Mouse (Mus musculus) kidney, embryonic 16.5 days (tissue): ENCODE results near the gene Klf7. TPM values are rescaled to one million over a fixed set of nuclear protein-coding genes. Genes with fewer than 3 reads are reported as not detected.

ENCODE experiments used
- ATAC-seq: fragments of 200-750 bp; cut with Nextera tagmentation; 2 replicates; pipeline ENCODE4 v1.8.0; 2017; ENCODE audit warnings: moderate TSS enrichment; ENCODE audit not compliant: low FRiP score, low TSS enrichment
- H3K27ac ChIP-seq: fragments of 300-500 bp; sonication (generic); 2 replicates; pipeline ENCODE4 v1.5.1; 2014; ENCODE audit warnings: low read length
- H3K27me3 ChIP-seq: fragments of 300-500 bp; sonication (generic); 2 replicates; pipeline ENCODE4 v1.6.1; 2014; ENCODE audit warnings: low read length, control low read depth, mixed read lengths; ENCODE audit not compliant: insufficient read depth
- H3K36me3 ChIP-seq: fragments of 300-500 bp; sonication (generic); 2 replicates; pipeline ENCODE4 v1.6.1; 2014; ENCODE audit warnings: low read length, control low read depth, mixed read lengths; ENCODE audit not compliant: insufficient read depth
- H3K4me1 ChIP-seq: fragments of 300-500 bp; sonication (generic); 2 replicates; pipeline ENCODE4 v1.6.1; 2014; ENCODE audit warnings: low read length, control low read depth, mixed read lengths; ENCODE audit not compliant: insufficient read depth
- H3K4me2 ChIP-seq: fragments of 300-500 bp; sonication (generic); replicated peaks from 2 replicates; pipeline ENCODE4 v1.6.1; 2014; ENCODE audit warnings: low read depth, low read length
- H3K4me3 ChIP-seq: fragments of 300-500 bp; sonication (generic); 2 replicates; pipeline ENCODE4 v1.5.1; 2014; ENCODE audit warnings: mild to moderate bottlenecking, low read length
- H3K9ac ChIP-seq: fragments of 300-500 bp; sonication (generic); replicated peaks from 2 replicates; pipeline ENCODE4 v1.6.1; 2014; ENCODE audit warnings: low read length
- H3K9me3 ChIP-seq: fragments of 300-500 bp; sonication (generic); 2 replicates; pipeline ENCODE4 v1.6.1; 2016; ENCODE audit warnings: low read length, control low read depth
- WGBS: fragments of 180-500 bp; shearing (Covaris S2); extraction: QIAGEN DNeasy Blood & Tissue Kit; methylation state at CpG from one replicate; pipeline ENCODE4 v1.1.7; 2014; 5-methylcytosine and 5-hydroxymethylcytosine counted together
- polyA plus RNA-seq: library from polyadenylated mRNA; unstranded; fragments of >200 nt; fragmentation: Nextera tagmentation; extraction: Ambion mirVana; gene quantifications from 2 replicates; pipeline ENCODE4 v1.2.1, GENCODE M21; 2015

The Klf7 gene
- polyA plus RNA-seq, 1 experiment from 2014 or later = 23.6 TPM

DNA sequence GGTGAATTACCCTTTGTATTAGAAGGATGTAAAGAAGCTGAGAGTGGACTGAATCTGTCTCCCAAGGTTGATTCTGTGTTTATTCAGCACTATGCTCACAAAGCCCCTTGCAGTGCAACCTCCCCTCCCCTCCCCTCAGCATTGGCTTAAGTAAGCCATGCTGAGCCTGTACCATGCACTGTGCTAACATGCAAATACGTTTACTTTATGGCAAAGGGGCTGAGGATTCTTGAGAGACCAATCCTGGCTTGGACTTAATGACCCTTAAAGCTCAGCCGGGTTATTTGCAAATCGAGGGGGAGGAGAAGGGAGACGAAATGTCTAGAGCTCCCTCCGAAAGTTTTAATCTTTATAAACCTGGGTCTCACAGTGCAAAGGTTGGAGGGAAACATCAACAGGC lies 16.0 kb downstream of the Klf7 start:
- H3K4me3 ChIP-seq = peak overlapping the region; percentile 10
- peak overlapping the region; percentile 75 for H3K27ac ChIP-seq
- peak overlapping the region; percentile 44; the same call in 1 of the 2 replicates for H3K9ac ChIP-seq
- ATAC-seq = peak; percentile 94
- 5% methylated on average over 5 of the region's 5 CpGs for WGBS
- no peaks in the 10 kb centered on the region for H3K9me3 ChIP-seq
- no peaks in the 10 kb centered on the region for H3K27me3 ChIP-seq
- peaks cover 34% of the 10 kb centered on the region for H3K4me1 ChIP-seq
- H3K4me2 ChIP-seq = peak overlapping the region; percentile 40
- peaks cover 10% of the 10 kb centered on the region; the same call in 1 of the 2 replicates for H3K36me3 ChIP-seq

DNA sequence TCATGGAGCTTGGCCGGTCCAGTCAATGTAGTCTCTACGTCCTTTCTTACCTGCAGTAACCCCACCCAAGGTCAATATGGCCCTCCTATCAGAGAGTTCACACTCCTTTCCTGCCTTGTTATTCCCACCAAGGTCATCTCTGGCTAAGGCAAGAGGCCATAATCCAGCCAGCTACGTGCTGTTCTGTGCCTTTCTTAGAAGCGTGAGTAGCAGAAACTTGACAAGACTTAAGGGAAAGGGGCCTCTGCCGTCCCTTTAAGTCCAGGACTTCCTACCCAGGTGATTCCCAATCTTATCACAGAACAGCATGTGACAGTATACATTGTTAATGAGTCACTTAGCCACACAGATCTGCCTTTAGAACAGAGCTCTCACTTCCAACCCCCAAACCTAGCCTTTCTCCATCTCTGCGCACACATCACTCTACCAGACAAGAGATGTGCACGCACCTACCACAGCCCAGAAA lies 16.9 kb downstream of the Klf7 start:
- no peak for ATAC-seq
- peak overlapping the region; percentile 75; the same call in 1 of the 2 replicates for H3K27ac ChIP-seq

DNA sequence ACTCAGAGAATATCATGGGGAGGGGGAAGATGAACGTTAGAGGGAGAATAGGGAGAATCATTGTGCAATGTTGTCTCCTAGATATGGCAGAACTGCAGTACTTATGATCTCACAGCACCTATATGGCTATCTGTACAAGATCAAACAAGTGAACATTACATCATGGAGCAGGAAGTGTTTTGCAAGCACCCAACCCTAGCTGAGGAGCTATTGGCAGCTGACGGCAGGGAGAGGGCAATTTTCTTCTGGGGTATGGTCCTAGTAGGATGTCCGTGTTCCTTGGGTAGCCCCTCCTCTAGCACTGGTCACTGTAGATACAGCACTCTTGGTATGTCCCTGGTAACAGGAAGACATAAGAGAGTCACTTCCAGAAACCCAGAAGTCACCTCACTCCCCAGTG lies 17.4 kb downstream of the Klf7 start:
- H3K9me3 ChIP-seq = no peaks in the 10 kb centered on the region
- H3K36me3 ChIP-seq = peaks cover 10% of the 10 kb centered on the region; the same call in 1 of the 2 replicates
- 77% methylated on average over 3 of the region's 3 CpGs for WGBS
- ATAC-seq = no peak
- no peaks in the 10 kb centered on the region for H3K27me3 ChIP-seq
- peaks cover 34% of the 10 kb centered on the region for H3K4me1 ChIP-seq
- no peak overlapping the region for H3K27ac ChIP-seq
- H3K4me2 ChIP-seq = no peak overlapping the region
- no peak overlapping the region for H3K9ac ChIP-seq
- H3K4me3 ChIP-seq = no peak overlapping the region

More for the DNA sequence above, 16.9 kb downstream of the Klf7 start:
- 82% methylated on average over 7 of the region's 7 CpGs for WGBS
- Histone ChIP-seq H3K4me1 (peaks cover 34% of the 10 kb centered on the region), H3K9me3 (no peaks in the 10 kb centered on the region), H3K4me3 (no peak overlapping the region), H3K4me2 (no peak overlapping the region), H3K36me3 (peaks cover 10% of the 10 kb centered on the region; the same call in 1 of the 2 replicates), H3K27me3 (no peaks in the 10 kb centered on the region), H3K9ac (no peak overlapping the region)

DNA sequence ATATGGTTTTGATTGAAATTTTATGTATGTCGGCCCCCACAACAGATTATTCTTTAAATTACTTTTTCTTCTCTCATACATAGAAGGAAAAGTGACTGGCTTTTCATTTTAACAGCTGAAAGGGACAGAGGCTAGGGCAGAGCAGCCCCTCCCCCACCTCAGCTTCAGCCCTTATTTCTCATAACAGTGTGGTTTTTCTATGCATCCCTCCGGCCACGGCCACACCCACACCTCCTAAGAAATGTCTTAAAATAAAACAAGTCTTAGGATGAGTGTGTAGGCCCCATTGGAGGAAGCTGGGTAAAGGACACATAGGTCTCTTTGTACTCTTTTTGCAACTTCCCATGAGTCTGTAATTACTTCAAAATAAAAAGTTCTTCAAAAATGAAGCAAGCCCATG lies 20.8 kb downstream of the Klf7 start:
- 65% methylated on average over 3 of the region's 3 CpGs for WGBS
- no peak for ATAC-seq
- no peak overlapping the region for H3K9ac ChIP-seq
- H3K4me1 ChIP-seq = peaks cover 43% of the 10 kb centered on the region
- H3K36me3 ChIP-seq = peaks cover 10% of the 10 kb centered on the region; the same call in 1 of the 2 replicates
- no peak overlapping the region for H3K4me2 ChIP-seq
- H3K4me3 ChIP-seq = no peak overlapping the region
- H3K27me3 ChIP-seq = no peaks in the 10 kb centered on the region
- H3K9me3 ChIP-seq = no peaks in the 10 kb centered on the region
- no peak overlapping the region for H3K27ac ChIP-seq

DNA sequence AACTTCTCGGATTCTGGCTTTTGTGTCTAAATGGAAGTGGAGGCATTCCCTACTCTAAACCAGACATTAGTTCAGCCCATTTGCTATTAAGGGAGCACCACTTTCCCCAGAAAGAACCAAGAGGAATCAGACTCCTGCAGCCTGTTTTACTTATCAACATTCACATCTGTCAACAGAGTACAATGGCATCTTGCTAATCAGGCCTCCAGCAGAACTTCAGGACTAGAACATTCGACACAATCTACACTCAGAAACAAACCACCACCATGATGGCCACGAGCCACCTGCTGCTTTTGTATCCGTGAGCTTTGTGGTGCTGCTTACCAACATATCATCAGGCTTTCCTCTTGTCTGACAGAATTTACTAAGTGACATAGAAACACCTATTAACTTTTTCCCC lies 23.3 kb downstream of the Klf7 start:
- WGBS = 62% methylated on average over 4 of the region's 4 CpGs
- H3K27me3 ChIP-seq = no peaks in the 10 kb centered on the region
- H3K9ac ChIP-seq = no peak overlapping the region
- no peaks in the 10 kb centered on the region for H3K9me3 ChIP-seq
- H3K36me3 ChIP-seq = peaks cover under 1% of the 10 kb centered on the region; the same call in 1 of the 2 replicates
- H3K4me2 ChIP-seq = no peak overlapping the region
- peaks cover 28% of the 10 kb centered on the region for H3K4me1 ChIP-seq
- no peak overlapping the region for H3K27ac ChIP-seq
- no peak for ATAC-seq
- H3K4me3 ChIP-seq = no peak overlapping the region

DNA sequence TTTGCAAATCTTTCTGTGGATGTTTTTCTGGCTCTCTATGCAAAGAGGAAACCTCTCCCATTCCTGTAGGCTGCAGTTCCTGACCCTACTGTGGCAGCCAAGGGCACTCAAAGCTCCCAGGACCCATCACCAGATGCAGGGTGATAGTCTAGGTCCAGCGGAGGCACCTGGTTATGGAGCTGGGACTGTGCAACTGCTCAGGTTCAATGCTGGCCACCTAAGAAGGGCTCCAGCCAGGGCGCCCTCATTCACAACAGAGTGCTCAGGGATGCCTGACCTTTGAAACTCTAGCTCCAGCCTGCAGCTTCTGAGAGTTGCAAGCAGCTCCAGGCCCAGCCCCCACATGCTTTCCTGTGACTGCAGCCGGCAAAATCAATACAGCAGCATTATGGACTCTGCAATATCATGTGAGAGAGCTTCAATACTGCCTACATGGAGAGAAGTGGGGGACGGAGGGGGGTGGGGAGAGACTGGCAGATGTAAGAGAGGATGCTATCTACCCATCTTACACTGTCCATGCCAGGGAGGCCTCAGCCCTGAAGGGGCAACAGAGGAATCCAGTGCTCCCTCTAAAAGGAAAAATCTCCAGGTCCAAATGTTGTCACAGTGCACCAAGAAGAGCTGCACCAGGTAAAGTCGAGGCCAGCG lies 24.3 kb downstream of the Klf7 start:
- peak; percentile 89 for ATAC-seq
- H3K4me2 ChIP-seq = no peak overlapping the region
- H3K27ac ChIP-seq = peak overlapping the region; percentile 41
- WGBS = 45% methylated on average over 6 of the region's 6 CpGs
- H3K9ac ChIP-seq = no peak overlapping the region
- H3K4me1 ChIP-seq = peaks cover 28% of the 10 kb centered on the region
- H3K27me3 ChIP-seq = no peaks in the 10 kb centered on the region
- no peak overlapping the region for H3K4me3 ChIP-seq
- no peaks in the 10 kb centered on the region for H3K36me3 ChIP-seq
- H3K9me3 ChIP-seq = no peaks in the 10 kb centered on the region

DNA sequence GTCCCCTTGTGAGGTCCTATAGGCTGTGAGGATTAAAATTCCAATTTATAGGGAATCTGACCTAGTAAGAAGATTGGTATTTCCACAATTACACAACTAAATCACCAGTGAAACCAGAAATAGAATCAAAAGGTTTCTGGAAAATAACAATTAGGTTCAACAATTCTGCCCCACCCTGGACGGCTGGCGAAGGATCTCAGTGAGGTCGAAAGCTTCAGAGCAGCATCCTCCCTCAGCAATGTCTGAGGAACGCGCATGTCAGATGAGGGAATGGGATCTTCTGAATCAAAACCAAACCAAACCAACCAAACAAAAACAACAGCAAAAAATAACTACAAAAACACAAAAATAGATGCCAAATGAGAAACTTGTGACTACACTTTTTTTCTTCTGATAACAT lies 29.1 kb downstream of the Klf7 start:
- Histone ChIP-seq H3K4me3 (no peak overlapping the region), H3K27ac (no peak overlapping the region), H3K4me1 (peaks cover 32% of the 10 kb centered on the region), H3K4me2 (no peak overlapping the region), H3K9ac (no peak overlapping the region), H3K27me3 (no peaks in the 10 kb centered on the region), H3K9me3 (no peaks in the 10 kb centered on the region), H3K36me3 (no peaks in the 10 kb centered on the region)
- 85% methylated on average over 5 of the region's 5 CpGs for WGBS
- ATAC-seq = no peak

DNA sequence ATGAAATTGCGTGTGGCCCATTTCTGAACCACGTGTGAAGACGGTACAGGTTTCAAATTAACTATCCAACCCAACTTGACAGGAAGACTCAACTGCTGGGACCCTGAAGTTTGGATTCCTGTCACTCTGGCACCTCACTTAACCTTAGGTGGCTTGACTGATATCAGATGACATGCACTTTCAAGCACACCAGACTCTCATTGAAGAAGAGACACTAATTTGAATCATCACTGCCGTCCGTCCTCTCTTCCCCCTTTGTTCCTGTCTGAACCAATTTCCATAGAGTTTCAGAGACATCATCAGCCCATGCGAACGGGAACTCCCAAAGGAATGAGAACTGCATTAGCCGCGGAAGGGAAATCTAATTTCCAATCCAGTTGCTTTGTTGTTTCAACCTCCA lies 30.5 kb downstream of the Klf7 start:
- Histone ChIP-seq H3K4me3 (no peak overlapping the region), H3K4me2 (no peak overlapping the region), H3K36me3 (no peaks in the 10 kb centered on the region), H3K9ac (no peak overlapping the region), H3K4me1 (peaks cover 29% of the 10 kb centered on the region), H3K9me3 (no peaks in the 10 kb centered on the region), H3K27me3 (no peaks in the 10 kb centered on the region), H3K27ac (no peak overlapping the region)
- no peak for ATAC-seq
- WGBS = 72% methylated on average over 9 of the region's 9 CpGs

DNA sequence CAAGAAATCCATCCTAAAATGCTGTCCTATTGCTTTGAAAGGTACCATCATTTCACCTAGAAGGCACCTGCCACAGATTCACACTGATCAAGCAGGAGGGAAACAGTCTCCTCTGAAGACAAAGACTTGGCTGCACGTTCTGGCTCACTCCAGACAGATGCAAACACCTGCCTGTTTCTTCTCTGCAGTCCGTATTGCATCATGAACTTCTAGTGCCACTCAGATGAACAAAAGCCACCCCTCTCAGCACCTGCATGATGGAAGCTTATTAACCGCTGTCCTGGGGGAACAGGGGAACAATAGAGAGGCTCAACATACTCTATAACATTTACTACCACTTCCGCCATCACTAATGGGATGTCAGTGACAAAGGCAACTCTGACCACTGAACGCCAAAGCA lies 31.5 kb downstream of the Klf7 start:
- no peaks in the 10 kb centered on the region for H3K9me3 ChIP-seq
- H3K36me3 ChIP-seq = no peaks in the 10 kb centered on the region
- no peak overlapping the region for H3K9ac ChIP-seq
- peaks cover 30% of the 10 kb centered on the region for H3K4me1 ChIP-seq
- WGBS = 86% methylated on average over 5 of the region's 5 CpGs
- H3K27me3 ChIP-seq = no peaks in the 10 kb centered on the region
- H3K4me2 ChIP-seq = no peak overlapping the region
- no peak overlapping the region for H3K4me3 ChIP-seq
- ATAC-seq = no peak
- no peak overlapping the region for H3K27ac ChIP-seq

DNA sequence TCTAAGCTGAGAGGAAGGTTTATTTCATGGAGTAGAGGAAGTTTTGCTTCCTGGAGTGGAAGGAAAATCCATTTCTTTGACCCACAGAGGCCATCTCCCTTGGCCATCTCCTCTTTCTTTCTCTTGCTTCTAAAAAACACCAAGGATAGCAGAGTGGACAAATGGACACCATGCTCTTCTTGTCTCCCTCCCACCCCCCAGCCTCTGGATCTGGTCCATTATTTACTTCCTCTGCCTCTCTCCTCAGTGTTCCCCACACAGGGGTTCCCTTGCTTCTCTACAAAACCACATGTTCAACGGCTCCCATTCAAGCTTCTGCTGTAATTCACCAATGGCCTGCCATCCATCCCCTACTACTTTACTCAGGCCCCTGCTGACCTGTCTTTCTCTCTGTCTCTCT lies 32.4 kb downstream of the Klf7 start:
- no peak overlapping the region for H3K27ac ChIP-seq
- no peaks in the 10 kb centered on the region for H3K36me3 ChIP-seq
- WGBS = 70% methylated on average over 1 of the region's 1 CpGs
- no peaks in the 10 kb centered on the region for H3K9me3 ChIP-seq
- H3K4me3 ChIP-seq = no peak overlapping the region
- H3K9ac ChIP-seq = no peak overlapping the region
- no peaks in the 10 kb centered on the region for H3K27me3 ChIP-seq
- H3K4me1 ChIP-seq = peaks cover 31% of the 10 kb centered on the region
- H3K4me2 ChIP-seq = no peak overlapping the region
- no peak for ATAC-seq
